Mouse (Mus musculus) central nervous system, embryonic 18 days (tissue): ENCODE measurements around the gene Gm4847. TPM values are rescaled to one million over a fixed set of nuclear protein-coding genes. Genes with fewer than 3 reads are reported as not detected.

Experiments
- polyA plus RNA-seq: library from polyadenylated mRNA; depleted of rRNA; stranded (reverse); fragments of >200 nt; gene quantifications from 2 replicates; pipeline ENCODE4 v1.2.3, GENCODE M21; 2012; rRNA removed

The Gm4847 gene
- polyA plus RNA-seq = not detected in 2 replicates

GRCm38 (mm10) chr1:166647593-166647992 is at the start of gene Gm4847:
Gene Gm4847, minus strand, starts transcription at chr1:166647693.

GRCm38 (mm10) chr1:166681745-166682144 is 34.3 kb upstream of the Gm4847 start, which contains the start of gene Fmo9:
Gene Fmo9, minus strand, starts transcription at chr1:166681845.

Other genes starting within 250 kb of the Gm4847 start
- 44.9 and 46.3 TPM in 2 replicates for gene Pogk, start 237.8 kb downstream of the Gm4847 start, polyA plus RNA-seq
- 0.04 TPM in 1 of 2 replicates, not detected in the other for gene Gm4846, start 150.1 kb downstream of the Gm4847 start, polyA plus RNA-seq
- 0.01 TPM in 1 of 2 replicates, not detected in the other for gene Fmo9, start 34.2 kb upstream of the Gm4847 start, polyA plus RNA-seq